Mouse (Mus musculus) left cerebral cortex, adult 11 months (tissue): ENCODE data around the gene Bag5.
"Not testable (repeated sequence)": the region's sequence is repeated elsewhere in the genome, so short reads cannot be mapped to it uniquely, and the experiment has no call there.

ENCODE experiments used
- DNase-seq: peaks from one replicate; pipeline ENCODE4 v3.0.0; 2022; ENCODE audit warnings: low spot score

Gene Bag5

DNA sequence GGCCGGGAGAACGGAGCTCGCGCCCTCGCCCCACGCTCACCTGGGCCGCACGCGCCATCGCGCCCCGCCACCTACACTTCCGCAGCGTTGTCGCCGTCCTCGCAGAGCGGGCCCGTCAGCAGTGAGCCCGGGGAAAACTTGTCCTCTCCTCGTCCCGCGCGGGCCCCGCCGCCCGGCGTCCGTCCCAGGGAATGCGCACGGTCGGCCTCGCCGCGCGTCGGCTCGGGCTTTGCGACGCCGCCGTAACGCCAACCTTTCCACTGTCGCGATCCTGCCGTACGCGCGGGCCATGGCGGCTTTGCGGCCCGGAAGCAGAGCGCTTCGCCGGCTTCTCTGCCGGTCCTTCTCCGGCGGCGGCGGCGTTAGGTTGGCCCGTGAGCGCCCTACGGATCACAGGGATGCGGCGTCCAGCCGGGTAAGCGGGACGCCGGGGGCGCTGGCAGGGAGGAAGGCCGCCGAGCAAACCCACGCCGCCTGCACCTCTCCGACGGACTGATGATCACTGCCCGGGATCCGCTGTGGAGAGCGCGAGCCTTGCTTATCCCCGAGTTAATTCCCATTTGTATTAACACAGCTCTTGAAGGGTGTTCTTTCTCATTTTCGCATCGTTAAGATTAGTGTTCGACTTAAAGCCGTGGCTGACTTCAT is at the start of gene Bag5, which contains the start of gene Apopt1:
Gene Bag5, minus strand, starts transcription at position 254 of the 648 bp plus-strand sequence.
Gene Apopt1, plus strand, starts transcription at position 258 of the 648 bp plus-strand sequence.
- DNase-seq = peak; percentile 83

DNA sequence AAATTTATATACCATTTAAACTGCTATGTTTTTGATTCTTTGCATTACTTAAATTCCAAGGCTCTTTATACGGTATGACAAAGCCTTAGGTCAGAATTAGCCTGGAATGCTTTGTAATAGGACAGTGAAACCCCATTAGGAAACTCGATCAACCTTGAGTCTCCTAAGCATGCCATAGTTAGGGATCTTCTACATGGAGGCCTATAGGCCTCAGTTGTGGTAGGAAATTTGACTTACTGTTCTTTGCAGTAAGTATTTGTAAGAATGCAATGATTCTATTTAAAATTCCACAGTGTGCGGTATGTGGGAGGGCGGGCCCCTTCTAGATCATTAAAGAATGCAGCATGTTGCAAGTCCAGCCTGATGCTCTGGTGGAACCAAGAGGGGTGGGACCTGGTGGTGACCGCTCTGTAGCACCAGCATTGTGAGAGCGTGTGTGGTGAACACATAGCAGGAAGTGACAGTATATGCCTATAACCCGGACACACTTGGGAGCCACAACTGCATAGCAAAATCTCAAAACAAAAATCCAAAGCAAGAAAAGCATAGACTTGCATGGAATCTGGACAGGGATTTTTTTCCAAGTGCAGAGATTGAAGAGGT is 47.4 kb upstream of the Bag5 start:
- DNase-seq = no peak

DNA sequence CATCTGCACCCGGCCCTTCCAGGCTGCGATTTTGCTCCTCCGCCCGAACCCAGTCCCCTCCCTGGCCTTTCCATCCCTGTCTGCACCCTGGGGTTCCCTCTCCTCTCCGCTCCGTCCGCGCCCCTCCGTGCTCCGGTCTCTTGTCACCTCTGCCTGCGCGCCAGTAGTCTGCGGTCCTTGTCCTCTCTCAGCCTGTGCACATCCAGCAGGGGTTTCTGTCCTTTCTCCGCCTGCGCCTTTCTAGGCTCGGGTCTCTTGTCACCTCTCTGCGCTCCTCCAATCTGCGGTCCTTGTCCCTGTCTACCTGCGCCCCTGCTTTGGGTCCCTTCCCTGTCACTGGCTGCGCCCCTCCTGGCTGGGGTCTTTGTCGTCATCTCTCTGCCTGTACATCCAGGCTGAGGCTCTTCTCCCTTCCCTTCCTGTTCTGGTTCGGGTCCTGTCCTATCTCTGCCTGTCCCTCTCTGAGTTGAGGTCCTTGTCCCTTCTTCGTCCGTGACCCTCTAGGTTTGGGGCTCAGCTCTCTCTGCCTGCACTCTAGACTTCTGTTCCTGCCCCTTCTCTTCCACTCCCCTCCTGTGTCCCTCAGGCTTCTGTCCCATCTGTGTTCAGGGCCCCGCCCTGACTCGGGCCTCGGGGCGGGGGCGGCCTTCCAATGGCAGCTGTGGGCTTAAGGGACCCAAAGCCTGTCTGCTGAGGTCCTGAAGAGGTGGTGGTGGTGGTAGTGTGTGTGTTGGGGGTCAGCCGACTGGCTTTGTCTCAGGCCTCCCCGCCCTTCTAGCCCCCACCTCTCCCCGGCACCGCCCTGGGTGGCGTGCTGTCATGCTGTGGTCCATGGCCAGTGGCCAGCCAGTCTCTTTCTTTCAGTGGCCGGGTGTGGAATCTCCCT is 46.4 kb upstream of the Bag5 start:
- DNase-seq = no peak

DNA sequence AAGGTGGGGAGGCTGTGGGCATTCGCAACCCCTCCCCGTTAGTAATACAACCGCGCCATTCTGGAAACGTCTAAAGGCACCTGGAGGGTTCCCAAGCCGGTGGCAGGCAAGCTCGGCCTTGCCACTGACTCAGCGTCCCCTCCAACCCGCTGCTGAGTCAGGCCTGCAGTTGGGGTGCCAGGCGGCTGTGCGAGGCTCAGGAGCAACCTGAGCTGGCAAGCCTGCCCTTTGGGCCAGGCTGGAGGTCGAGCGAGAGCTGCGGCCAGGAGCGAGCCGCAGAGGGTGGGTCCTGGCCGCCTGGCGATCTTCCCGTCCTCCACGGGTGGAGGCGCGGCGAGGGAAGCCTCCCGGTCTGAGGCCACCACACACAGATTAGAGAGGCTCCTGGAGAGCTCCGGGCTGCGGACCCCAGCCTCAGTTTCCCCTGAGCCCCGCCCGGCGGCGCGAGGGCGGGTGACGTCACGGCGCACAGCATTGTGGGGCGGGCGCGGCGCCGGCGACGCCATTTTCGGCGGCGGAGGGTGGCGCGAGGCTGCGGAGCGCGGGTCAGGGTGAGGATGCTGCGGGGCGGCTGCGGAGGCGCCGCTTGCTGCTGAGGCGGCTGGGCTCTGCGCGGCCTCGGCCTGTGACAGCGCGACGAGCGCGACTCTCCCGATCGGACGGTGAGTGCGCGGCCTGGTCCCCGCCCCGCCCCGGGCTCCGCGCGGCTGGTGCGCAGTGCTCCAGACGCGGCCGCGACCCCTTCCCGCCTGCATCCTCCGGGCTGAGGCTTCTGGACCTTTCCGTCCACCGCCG is 45.5 kb upstream of the Bag5 start, which contains the start of gene Klc1:
Gene Klc1, plus strand, starts transcription at position 469 of the 795 bp plus-strand sequence.
- peak; percentile 64 for DNase-seq

DNA sequence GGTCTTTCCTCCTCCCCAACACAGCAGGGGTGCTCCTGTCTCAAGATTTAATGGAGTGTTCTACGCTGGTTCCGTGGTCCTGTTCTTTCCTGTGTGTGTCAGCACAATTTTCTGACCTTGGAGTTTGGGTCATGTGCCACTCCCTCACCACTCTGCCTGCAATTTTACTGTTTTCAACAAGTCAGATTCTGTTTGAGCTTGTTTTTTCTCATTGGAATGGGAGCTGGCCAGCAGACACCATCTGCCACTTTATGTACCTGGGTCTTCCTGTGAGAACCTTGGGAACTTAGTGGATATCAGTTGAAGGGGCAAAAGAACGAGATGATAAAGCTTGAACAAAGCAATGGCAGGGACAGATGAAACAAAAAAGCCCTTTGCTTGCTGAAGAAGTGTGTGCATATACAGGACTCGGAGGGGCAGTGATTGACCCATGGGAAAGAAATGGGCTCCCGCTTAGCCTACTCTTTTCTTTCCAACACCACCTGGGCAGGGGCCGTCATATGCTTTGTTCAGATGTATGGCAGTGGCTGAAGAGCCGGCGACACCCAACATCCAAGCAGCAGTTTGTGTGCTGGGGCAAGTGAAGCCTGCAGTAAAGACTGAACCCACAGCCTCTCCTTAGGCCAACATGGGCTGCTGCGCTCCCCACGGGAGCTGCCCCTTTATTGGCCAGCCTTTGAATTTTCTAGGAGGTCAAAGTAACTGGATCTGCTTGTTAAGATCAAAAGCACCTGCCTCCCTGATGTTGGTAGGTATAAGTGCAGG is 44.7 kb upstream of the Bag5 start:
- DNase-seq = no peak

DNA sequence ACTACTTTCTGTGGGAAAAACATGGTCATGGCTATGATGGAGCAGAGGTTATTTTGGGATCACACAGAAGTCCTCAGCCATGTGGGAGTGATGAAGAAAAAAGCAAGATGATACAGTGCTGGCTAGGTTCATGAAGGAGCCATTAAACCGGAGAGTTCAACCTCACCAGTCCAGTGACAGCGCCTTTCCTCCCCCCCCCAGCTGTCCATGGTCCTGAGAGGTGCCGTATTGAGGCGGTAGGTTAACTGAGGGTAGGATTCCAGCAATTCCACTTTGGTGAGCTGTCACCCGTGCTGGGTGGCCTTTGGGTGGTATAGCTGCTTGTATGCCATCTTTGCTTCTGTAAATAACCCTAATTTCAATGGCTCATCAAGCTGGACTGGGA is 43.6 kb upstream of the Bag5 start:
- no peak for DNase-seq

DNA sequence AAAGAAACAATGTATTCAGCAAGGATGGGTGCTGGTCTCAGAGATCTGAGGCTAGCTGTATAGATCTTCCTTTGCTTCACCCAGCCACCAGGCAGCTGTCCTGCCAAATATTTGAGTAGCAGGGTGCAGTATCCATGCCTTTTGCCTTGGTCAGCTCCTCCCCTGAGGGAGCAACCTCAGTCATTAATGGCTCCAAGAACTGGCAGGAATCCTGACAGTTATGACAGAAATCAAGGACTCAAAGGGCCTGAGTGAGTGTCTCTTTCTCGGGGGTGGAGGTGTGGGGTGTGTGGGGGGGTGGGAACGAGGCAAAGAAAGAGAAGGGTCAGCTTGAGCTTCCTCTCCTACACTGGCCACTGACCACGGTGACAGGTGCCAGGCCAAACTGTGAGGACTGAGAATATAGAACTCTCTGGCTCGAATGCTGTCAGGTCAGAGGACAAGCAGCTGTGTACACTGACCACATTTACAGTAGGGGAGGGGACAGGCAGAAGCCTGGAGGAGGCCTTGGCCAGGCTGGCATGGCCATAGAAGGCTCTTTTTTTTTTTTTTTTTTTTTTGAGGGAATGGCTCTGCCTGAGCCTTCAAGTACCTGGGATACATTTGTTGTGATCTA is 43.1 kb upstream of the Bag5 start:
- no peak for DNase-seq

DNA sequence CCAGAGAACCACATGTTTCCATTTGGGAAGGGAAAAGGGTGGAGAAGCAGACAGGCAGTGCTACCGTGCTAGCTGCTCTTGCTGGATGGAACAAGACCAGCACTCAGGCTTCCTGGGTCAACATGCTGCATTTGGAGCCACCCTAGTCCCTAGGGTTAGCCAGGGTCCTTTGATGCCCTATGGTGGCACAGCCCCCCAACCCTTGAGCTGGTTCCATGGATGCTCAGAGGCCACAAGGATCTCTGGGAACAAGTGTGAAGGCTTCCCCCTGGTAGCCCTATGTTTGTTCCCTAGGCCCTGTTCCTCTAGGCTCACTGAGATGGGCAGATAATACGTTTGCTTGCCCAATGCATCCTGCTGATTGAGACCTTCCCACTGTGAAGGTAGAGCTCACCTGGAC is 42.2 kb upstream of the Bag5 start:
- no peak for DNase-seq

DNA sequence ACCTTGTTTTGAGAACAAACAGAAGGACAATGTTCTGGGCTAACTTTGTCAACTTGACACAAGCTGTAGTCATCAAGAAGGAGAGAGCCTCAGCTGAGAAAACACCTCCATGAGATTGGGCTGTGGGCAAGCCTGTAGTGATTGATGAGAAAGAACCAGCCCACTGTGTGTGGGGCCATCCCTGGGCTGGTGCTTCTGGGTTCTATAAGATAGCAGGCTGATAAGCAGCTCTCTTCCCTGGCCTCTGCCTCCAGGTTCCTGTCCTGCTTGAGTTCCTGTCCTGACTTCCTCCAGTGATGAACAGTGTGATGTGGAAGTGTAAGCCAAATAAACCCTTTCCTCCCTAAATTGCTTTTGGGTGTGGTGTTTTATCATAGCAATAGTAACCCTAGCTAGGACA is 41.7 kb upstream of the Bag5 start:
- DNase-seq = no peak

DNA sequence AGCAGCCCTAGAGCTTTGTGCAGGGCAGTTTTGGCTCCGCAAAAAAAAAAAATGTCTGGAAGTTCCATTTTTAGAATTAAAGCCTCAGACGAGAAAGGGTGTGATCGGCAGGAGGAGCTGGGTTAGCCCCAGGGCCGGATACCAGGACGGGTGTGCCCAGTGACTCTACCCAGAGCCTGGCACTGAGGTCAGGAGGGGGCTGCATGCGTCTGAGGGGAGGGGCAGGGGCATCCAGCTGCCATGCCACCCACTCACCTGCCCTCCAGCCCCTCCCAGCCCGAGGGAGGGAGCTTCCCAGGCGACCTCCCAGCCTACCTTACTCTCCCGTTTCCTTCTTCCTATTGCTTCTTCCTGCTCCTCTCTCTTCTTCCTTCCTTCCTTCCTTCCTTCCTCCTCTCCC is 40.3 kb upstream of the Bag5 start:
- DNase-seq = no peak

DNA sequence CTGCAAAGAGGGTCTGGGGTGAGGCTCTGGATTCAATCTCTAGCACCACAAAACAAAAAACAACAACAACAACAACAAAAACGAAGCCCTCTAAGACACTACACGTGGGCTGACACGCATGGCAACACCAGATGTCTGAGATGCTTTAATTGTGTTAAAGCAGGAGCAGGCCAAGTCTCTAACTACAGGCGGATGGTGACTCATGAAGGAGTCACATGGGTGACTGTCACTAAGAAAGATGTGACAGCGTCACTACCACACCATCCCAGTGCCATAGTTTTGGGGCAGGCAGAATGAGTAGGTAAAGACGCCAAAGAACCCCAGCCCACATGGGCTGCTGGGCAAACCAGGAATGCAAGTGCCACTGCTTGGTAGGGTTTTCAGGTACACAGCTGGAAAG is 39.4 kb upstream of the Bag5 start:
- DNase-seq = no peak

DNA sequence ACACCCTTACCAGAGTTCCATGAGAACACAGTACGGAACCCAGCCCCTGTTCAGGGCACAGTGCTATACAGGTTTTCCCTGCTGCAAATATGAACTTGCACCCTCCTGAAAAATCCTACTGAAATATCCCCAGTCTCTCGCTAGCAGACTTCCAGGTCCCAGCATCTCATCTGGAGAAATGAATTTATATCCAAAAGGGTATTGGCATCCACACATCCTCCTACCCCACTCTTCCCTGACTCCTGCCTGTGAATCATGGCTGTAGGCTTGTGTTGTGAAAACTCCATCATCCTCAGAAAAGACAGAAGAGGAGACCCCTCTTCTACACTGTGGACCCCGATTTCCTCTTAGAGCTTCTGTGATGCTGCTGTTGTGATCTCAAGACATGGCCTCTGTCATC is 37.7 kb upstream of the Bag5 start:
- no peak for DNase-seq

DNA sequence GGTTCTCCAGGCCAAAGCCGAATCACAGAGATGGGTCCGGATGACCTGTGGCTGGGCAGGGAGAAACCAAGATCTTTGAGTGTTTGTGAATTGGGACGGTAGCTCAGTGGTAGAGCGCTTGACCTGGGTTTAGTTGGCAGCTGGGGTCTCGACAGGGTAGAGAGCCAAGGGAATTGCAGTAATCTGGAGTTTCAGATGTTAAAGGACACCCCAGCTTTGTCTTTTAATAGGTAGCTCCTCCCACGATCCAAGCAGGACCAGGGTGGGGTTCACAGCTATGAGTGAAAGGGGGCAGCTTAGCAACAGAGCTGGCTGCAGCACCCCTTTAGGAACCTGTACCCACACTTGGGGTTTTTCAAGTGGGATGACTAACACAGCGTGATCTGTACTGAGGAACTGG is 34.4 kb upstream of the Bag5 start:
- no peak for DNase-seq

DNA sequence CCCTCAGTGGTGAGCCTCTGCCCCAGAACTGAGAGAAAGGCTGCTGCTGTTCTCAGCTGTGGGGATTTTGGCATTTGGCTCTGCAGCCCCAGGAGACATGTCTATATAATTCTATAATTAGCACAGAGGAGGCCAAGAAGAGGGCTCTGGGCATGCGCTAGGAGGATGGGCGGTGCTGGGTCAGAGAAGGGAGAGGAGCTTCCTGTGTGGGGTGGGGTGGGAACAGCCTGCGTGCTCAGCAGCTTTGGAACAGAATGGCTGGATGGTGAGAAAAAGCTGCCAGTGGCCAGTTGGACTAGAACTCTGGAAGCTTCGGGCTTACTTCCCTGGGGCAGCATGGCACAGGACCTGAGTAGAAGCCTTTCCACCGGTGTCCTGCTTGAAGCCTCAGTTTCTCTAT is 33.0 kb upstream of the Bag5 start:
- DNase-seq = no peak

DNA sequence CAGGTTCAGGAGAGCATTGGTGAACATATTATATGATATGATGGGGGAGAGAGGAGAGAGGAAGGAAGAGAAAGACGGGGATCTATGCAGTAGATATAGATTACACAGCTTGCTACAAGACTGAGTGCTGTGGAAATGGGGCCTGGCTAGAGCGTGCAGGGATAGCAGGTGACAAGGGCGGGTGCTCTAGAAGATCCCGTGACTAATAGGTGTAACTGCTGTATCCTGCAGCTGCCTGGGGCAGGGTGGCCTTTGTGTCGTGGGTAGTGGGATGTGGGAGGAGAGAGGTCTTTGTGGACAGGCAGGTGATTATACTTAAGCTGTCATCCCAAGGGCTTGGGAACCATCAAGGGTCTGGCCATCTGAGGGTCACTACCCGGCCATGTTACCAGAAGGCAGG is 32.2 kb upstream of the Bag5 start:
- no peak for DNase-seq

DNA sequence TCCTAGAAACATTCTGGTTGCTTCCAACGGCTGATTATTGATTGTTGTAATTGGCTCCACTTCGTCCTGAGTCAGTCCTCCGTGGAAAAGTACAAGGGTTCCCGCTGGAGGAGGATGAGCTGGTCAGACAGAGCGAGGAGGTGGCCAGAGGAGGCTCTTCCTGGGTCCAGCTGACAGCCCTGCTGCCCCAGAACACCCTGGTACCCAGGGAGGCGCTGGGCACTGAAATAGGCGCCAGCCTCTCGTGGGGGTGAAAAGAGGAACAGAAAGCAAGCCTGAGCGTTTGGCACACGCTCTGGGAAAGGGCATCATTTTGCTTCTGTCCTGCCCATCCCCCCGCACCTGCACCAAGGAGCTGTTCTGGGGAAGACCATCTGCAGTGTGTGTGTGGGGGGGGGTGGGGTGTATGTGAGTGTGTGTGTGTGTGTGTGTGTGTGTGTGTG is 30.9 kb upstream of the Bag5 start:
- DNase-seq = no peak

DNA sequence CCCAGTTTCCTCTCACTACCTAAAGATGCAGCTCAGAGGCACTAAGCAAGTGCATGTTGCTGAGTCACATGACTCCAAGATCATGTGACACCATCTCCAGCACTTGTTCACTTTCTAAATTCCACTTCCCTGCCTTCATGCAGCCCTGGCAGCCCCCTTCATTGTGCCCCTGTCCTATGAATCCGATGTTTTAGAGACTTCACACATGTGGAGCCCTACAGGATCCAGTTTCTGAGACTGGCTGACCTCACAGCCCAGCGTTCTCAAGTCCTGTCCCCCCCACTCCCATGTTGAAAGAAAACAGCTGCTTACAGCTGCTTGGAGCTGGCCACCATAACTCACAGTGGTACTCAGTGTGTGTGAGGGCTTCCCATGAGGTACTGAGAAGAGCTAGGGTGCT is 30.4 kb upstream of the Bag5 start:
- DNase-seq = no peak

DNA sequence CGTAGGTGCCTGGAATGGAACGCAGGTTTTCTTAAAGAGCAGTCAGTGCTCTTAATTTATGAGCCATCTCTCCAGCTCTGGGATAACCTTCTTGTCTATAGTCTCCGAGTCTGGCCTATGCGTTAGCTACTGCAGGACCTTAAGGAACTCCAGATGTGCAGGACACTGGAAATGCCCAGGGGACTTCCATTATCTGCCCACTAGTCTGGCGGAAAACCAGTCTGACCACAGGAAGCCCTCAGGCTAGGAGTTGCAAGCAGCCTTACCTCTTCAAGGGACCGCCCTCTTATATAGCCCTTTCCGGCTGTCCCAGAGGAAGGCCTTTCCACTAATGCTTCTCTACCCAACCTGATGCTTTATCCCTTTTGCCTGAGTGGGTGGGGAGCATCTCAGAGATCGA is 28.3 kb upstream of the Bag5 start:
- no peak for DNase-seq

DNA sequence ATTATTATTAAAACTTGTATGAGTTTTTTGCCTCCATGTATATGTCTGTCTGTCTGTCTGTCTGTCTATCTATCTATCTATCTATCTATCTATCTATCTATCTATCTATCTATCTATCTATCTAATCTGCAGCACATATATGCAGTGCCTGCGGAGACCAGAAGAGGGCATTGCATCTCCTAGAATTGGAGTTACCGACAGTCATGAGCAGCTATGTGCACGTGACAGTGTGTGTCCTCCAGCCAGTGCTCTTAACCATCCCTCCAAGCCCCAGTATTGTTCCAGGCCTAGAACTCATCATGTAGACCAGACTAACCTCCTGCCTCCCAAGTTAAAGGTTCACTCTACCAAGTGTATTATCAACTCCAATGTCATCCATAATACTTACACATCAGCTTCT is 25.7 kb upstream of the Bag5 start:
- DNase-seq = no peak

DNA sequence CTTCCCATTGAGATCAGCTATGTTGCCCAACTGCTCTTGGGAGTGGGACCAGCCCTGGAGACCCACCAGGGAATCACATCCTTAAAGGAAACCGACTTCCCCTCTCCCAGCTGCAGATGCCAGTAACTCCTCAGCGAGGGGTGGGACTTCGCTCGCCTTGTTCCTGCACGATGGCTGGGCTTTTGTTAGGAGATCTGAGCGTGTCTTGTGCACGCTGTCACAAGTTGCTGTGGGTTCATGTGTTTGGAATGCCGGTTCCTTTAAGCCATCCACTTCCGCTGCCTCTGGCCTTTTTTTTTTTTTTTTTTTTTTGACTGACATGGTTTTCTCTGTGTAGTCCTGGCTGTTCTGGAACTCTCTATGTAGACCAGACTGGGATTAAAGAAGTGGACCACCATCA is 24.3 kb upstream of the Bag5 start:
- DNase-seq = no peak

DNA sequence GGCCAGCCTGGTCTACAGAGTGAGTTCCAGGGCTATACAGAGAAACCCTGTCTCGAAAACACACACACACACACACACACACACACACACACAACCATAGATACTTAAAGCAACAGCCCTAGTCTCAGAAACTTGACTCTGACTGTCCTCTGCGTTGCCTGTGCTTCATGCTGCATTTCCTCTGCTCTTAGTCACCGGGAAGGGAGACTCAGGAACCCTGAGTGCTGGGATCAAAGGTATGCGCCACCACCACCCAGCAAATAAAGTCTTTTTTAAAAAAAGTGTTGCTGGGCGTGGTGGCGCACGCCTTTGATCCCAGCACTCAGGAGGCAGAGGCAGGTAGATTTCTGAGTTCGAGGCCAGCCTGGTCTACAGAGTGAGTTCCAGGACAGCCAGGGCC is 23.6 kb upstream of the Bag5 start:
- not testable (repeated sequence) for DNase-seq
